Mouse (Mus musculus): Measurements from ENCODE around the gene Dio2.

DNA sequence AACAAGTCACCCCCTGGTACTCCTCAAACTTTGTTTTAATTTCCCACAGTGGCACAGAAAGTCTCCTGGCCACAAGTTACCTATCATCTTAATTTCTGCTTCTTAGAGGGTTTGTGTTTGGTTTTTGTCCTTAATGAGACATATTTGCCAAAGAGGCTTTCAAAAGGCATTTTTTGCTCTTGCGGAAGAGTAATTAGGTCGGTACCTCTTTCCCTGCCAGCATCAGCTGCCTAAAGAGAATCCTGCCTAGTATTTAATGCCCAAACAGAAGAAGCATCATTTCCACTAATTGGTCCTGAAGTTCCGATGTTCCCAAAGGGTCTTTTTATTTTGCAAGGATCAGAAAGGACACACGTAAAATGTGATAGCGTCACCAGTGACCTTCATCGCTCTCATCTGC is 4.5 kb downstream of the Dio2 start:
- TF ChIP-seq CTCF (IDR thresholded peaks at IDR 0.05; ENCODE audit: low read depth, low read length) (no peak), POLR2A (IDR thresholded peaks at IDR 0.05; ENCODE audit: extremely low read depth, insufficient read depth, low read length) (no peak)
